Mouse (Mus musculus): ENCODE results near the gene Slc35g2. TPM values are rescaled to one million over a fixed set of nuclear protein-coding genes. Genes with fewer than 3 reads are reported as not detected.

Gene Slc35g2
- 10 to 100 TPM; 19.4 to 23.0 TPM for total RNA-seq (2021)
- long read RNA-seq, experiment 1, transcript Slc35g2-201 (2 exons, 1,590 nt): major isoform, 15 of 16 reads
- long read RNA-seq, experiment 1, partial matches to known transcripts: 0 of 16 reads
- long read RNA-seq, experiment 1, other reads (novel, unspliced or antisense): 1 of 16 reads
- long read RNA-seq, experiment 2, transcript Slc35g2-201 (2 exons, 1,590 nt): major isoform, 8 of 8 reads
- long read RNA-seq, experiment 2, partial matches to known transcripts: 0 of 8 reads
- long read RNA-seq, experiment 2, other reads (novel, unspliced or antisense): 0 of 8 reads

- DNase-seq (ENCODE audit: extremely low spot score in 1 of 2, low spot score in 2 of 2): peak; percentile 46 to 48
- peak within 1 kb of the TSS; percentile 83 for H3K27ac ChIP-seq
- peak within 1 kb of the TSS; percentile 80 for H3K4me3 ChIP-seq
- intact Hi-C loops (cut with DNase I): loop anchor here (2.0 to 5.0 kb wide), 3 partner anchors 24 to 72 kb away; partner anchors contain the start of gene Nck1
- TF ChIP-seq CTCF (IDR thresholded peaks at IDR 0.05): no peak; the same call in 1 of the 2 replicates
Measured at GRCm38 (mm10) chr9:100570626-100571233, at the start of gene Slc35g2. TSS of gene Slc35g2 (minus strand) at chr9:100571090.

- intact Hi-C loops (cut with DNase I): no loop called here
- TF ChIP-seq CTCF (IDR thresholded peaks at IDR 0.05): no peak
- no peak for DNase-seq (ENCODE audit: extremely low spot score in 1 of 2, low spot score in 2 of 2)
- Histone ChIP-seq H3K27ac (no peak overlapping the region), H3K4me3 (no peak overlapping the region)
Measured at GRCm38 (mm10) chr9:100616947-100617346, 46.1 kb upstream of the Slc35g2 start.

- intact Hi-C loops (cut with DNase I): no loop called here
- no peak for TF ChIP-seq CTCF (IDR thresholded peaks at IDR 0.05)
- Histone ChIP-seq H3K4me3 (no peak overlapping the region), H3K27ac (no peak overlapping the region)
- DNase-seq (ENCODE audit: extremely low spot score in 1 of 2, low spot score in 2 of 2): no peak
Measured at GRCm38 (mm10) chr9:100613501-100614071, 42.7 kb upstream of the Slc35g2 start.

GRCm38 (mm10) chr9:100605985-100606554 is 35.2 kb upstream of the Slc35g2 start:
- peak; percentile 35 to 46 for DNase-seq (ENCODE audit: extremely low spot score in 1 of 2, low spot score in 2 of 2)
- peak overlapping the region; percentile 29; the same call in 1 of the 2 replicates for H3K27ac ChIP-seq
- intact Hi-C loops (cut with DNase I): loop anchor here (2.0 to 5.0 kb wide), 2 partner anchors 34 to 45 kb away; partner anchors contain the start of gene Slc35g2

GRCm38 (mm10) chr9:100605522-100605921 is 34.6 kb upstream of the Slc35g2 start:
- DNase-seq (ENCODE audit: extremely low spot score in 1 of 2, low spot score in 2 of 2): no peak
- intact Hi-C loops (cut with DNase I): loop anchor here (5.0 kb wide), 1 partner anchor 33 kb away; the partner anchor contains the start of gene Slc35g2
- Histone ChIP-seq H3K4me3 (no peak overlapping the region), H3K27ac (peak overlapping the region; percentile 29; the same call in 1 of the 2 replicates)
- no peak for TF ChIP-seq CTCF (IDR thresholded peaks at IDR 0.05)

More at GRCm38 (mm10) chr9:100605985-100606554, 35.2 kb upstream of the Slc35g2 start:
- TF ChIP-seq CTCF (IDR thresholded peaks at IDR 0.05): no peak; the same call in 1 of the 2 replicates
- H3K4me3 ChIP-seq: no peak overlapping the region

GRCm38 (mm10) chr9:100603156-100603555 is 32.3 kb upstream of the Slc35g2 start:
- Histone ChIP-seq H3K27ac (no peak overlapping the region), H3K4me3 (no peak overlapping the region)
- intact Hi-C loops (cut with DNase I): no loop called here
- no peak for TF ChIP-seq CTCF (IDR thresholded peaks at IDR 0.05)
- no peak for DNase-seq (ENCODE audit: extremely low spot score in 1 of 2, low spot score in 2 of 2)

- no peak for TF ChIP-seq CTCF (IDR thresholded peaks at IDR 0.05)
- Histone ChIP-seq H3K4me3 (no peak overlapping the region), H3K27ac (no peak overlapping the region)
- no peak for DNase-seq (ENCODE audit: extremely low spot score in 1 of 2, low spot score in 2 of 2)
- intact Hi-C loops (cut with DNase I): no loop called here
Measured at GRCm38 (mm10) chr9:100602130-100602529, 31.2 kb upstream of the Slc35g2 start.

- no peak for TF ChIP-seq CTCF (IDR thresholded peaks at IDR 0.05)
- intact Hi-C loops (cut with DNase I): no loop called here
- Histone ChIP-seq H3K4me3 (no peak overlapping the region), H3K27ac (no peak overlapping the region)
- DNase-seq (ENCODE audit: extremely low spot score in 1 of 2, low spot score in 2 of 2): no peak
Measured at GRCm38 (mm10) chr9:100599761-100600328, 29.0 kb upstream of the Slc35g2 start.

- intact Hi-C loops (cut with DNase I): no loop called here
- H3K4me3 ChIP-seq: no peak within 1 kb of the TSS
- DNase-seq (ENCODE audit: extremely low spot score in 1 of 2, low spot score in 2 of 2): no peak
- TF ChIP-seq CTCF (IDR thresholded peaks at IDR 0.05): no peak
- H3K27ac ChIP-seq: no peak within 1 kb of the TSS
Measured at GRCm38 (mm10) chr9:100597546-100597945, 26.7 kb upstream of the Slc35g2 start, which contains the start of gene Stag1. TSS of gene Stag1 (plus strand) at chr9:100597798.

GRCm38 (mm10) chr9:100596317-100596716 is 25.4 kb upstream of the Slc35g2 start:
- H3K4me3 ChIP-seq: no peak overlapping the region
- DNase-seq (ENCODE audit: extremely low spot score in 1 of 2, low spot score in 2 of 2): no peak
- intact Hi-C loops (cut with DNase I): no loop called here
- H3K27ac ChIP-seq: no peak overlapping the region
- no peak for TF ChIP-seq CTCF (IDR thresholded peaks at IDR 0.05)

GRCm38 (mm10) chr9:100590462-100590861 is 19.6 kb upstream of the Slc35g2 start:
- H3K4me3 ChIP-seq: no peak overlapping the region
- TF ChIP-seq CTCF (IDR thresholded peaks at IDR 0.05): no peak
- intact Hi-C loops (cut with DNase I): no loop called here

More at GRCm38 (mm10) chr9:100590462-100590861, 19.6 kb upstream of the Slc35g2 start:
- no peak for DNase-seq (ENCODE audit: extremely low spot score in 1 of 2, low spot score in 2 of 2)
- no peak overlapping the region for H3K27ac ChIP-seq
